Mouse (Mus musculus): ENCODE data around the gene Traf3ip1.

DNA sequence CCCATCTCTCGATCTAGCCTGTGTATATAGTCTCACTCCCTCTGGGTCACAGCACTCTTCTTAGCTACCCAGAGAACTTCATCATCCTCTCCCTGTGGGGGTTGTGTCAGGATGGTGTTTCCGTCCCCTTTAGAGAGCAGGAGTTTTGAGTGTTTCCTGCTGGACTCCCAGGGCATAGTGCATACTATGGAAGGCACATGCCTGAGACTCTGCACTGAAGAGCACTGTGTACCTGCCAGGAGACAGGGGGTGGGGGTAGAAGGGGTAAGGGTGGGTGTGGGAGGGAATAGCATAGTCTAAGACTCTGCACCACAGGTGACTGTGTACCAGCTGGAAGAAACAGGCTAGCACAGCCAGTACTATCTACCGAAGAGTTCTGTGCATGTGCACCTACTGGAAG, 40.1 kb upstream of the Traf3ip1 start:
- TF ChIP-seq CTCF (IDR thresholded peaks at IDR 0.05; ENCODE audit: insufficient read depth, low read depth, low read length) = no peak
- TF ChIP-seq POLR2A (IDR thresholded peaks at IDR 0.05; ENCODE audit: insufficient read depth, low read depth, low read length) = no peak
